Mouse (Mus musculus) stomach, embryonic 14.5 days (tissue): Measurements from ENCODE around the gene Rnf157. TPM values are rescaled to one million over a fixed set of nuclear protein-coding genes. Genes with fewer than 3 reads are reported as not detected.

Experiments used
- ATAC-seq: fragments of 200-750 bp; cut with Nextera tagmentation; 2 replicates; pipeline ENCODE4 v1.8.0; 2017; ENCODE audit warnings: low read depth, moderate TSS enrichment; ENCODE audit not compliant: insufficient number of reproducible peaks, insufficient read depth, low FRiP score
- H3K27ac ChIP-seq: fragments of 300-500 bp; sonication (generic); 2 replicates; pipeline ENCODE4 v1.5.1; 2014; ENCODE audit warnings: mild to moderate bottlenecking, low read length, moderate library complexity, mixed read lengths
- H3K27me3 ChIP-seq: fragments of 300-500 bp; sonication (generic); 2 replicates; pipeline ENCODE4 v1.6.1; 2014; ENCODE audit warnings: low read length, control low read depth, mixed read lengths; ENCODE audit not compliant: control insufficient read depth, insufficient read depth
- H3K36me3 ChIP-seq: fragments of 300-500 bp; sonication (generic); 2 replicates; pipeline ENCODE4 v1.6.1; 2014; ENCODE audit warnings: mild to moderate bottlenecking, control low read depth, low read length, moderate library complexity, mixed read lengths; ENCODE audit not compliant: control insufficient read depth, insufficient read depth
- H3K4me1 ChIP-seq: fragments of 300-500 bp; sonication (generic); 2 replicates; pipeline ENCODE4 v1.6.1; 2014; ENCODE audit warnings: low read length, control low read depth, mixed read lengths; ENCODE audit not compliant: control insufficient read depth, insufficient read depth
- H3K4me2 ChIP-seq: fragments of 300-500 bp; sonication (generic); replicated peaks from 2 replicates; pipeline ENCODE4 v1.6.1; 2014; ENCODE audit warnings: low read depth, low read length, control low read depth
- H3K4me3 ChIP-seq: fragments of 300-500 bp; sonication (generic); 2 replicates; pipeline ENCODE4 v1.5.1; 2014; ENCODE audit warnings: low read depth, low read length, control low read depth
- H3K9ac ChIP-seq: fragments of 300-500 bp; sonication (generic); replicated peaks from 2 replicates; pipeline ENCODE4 v1.6.1; 2014; ENCODE audit warnings: low read depth, mild to moderate bottlenecking, control low read depth, low read length, moderate library complexity, mixed read lengths
- H3K9me3 ChIP-seq: fragments of 300-500 bp; sonication (generic); 2 replicates; pipeline ENCODE4 v1.6.1; 2016; ENCODE audit warnings: low read depth, low read length, control low read depth; ENCODE audit not compliant: control insufficient read depth
- WGBS: fragments of 180-500 bp; shearing (Covaris S2); extraction: QIAGEN DNeasy Blood & Tissue Kit; methylation state at CpG from one replicate; pipeline ENCODE4 v1.1.7; 2014; 5-methylcytosine and 5-hydroxymethylcytosine counted together
- polyA plus RNA-seq: library from polyadenylated mRNA; unstranded; fragments of >200 nt; fragmentation: Nextera tagmentation; extraction: Ambion mirVana; gene quantifications from 2 replicates; pipeline ENCODE4 v1.2.1, GENCODE M21; 2014

Gene Rnf157
- polyA plus RNA-seq, 1 experiment from 2014 or later, result 12.8 TPM

DNA sequence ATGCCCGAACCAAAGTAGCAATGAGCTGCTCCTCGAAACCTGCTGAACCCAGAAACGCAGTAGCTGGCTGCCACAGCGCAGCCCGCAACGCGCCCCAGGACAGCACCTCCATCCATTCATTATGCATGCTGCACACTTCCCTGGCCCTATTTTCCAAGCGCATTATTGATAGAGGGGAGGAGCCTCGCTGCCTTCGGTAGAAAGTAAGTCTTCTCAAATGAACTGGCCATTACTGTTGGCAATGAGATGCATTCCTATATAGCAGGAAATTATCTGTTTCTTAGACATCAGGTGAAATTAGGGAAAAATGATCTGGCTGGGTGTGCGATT, 14.5 kb downstream of the Rnf157 start:
- WGBS, result 81% methylated on average over 11 of the region's 11 CpGs
- Histone ChIP-seq H3K27ac (peak overlapping the region; percentile 39; the same call in 1 of the 2 replicates), H3K9me3 (no peaks in the 10 kb centered on the region)

DNA sequence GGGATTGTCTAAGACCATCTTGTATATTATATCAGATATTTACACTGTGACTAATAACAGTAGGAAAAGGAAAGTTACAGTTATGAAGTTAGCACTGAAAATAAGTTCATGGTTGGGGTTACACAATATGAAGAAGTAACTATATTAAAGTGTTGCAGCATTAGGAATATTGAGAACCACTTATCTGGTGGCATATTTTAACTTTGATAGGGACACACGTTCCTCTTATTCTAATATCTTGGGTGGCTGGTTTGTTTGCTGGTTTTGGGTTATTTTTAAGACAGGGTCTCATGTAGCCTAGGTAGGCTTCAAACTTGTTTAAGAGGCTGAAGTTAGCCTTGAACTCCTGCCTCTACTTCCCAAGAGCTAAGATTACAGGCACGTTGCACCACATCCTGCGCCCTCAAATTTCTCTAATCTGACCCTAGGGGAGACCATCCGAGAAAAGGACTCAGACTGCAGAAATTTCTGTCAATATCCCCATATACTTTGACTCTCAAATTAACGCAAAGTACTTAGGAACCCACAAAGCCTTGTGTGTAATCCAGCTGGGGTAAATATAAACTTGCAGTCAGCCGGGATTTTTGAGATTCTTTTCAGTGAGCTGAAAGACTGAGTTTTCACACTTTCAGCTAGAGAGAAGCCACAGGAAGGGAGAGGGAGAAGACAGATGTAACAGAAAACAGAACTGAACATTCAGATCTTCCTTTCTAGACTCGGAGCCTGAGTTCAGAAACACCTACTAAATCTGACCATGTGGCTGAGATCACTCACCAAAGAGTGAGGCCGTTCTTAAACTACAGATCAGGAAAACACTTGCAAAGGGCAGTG, 15.1 kb downstream of the Rnf157 start:
- no peak overlapping the region for H3K9ac ChIP-seq
- H3K27ac ChIP-seq, result peak overlapping the region; percentile 39; the same call in 1 of the 2 replicates
- H3K4me3 ChIP-seq, result no peak overlapping the region
- no peak for ATAC-seq
- H3K36me3 ChIP-seq, result no peaks in the 10 kb centered on the region
- H3K4me1 ChIP-seq, result no peaks in the 10 kb centered on the region; the same call in 1 of the 2 replicates
- no peak overlapping the region for H3K4me2 ChIP-seq
- H3K27me3 ChIP-seq, result no peaks in the 10 kb centered on the region
- H3K9me3 ChIP-seq, result no peaks in the 10 kb centered on the region
- WGBS, result 53% methylated on average over 8 of the region's 8 CpGs

More for the DNA sequence above, 14.5 kb downstream of the Rnf157 start:
- no peak overlapping the region for H3K4me3 ChIP-seq
- no peaks in the 10 kb centered on the region; the same call in 1 of the 2 replicates for H3K4me1 ChIP-seq
- ATAC-seq, result no peak
- no peaks in the 10 kb centered on the region for H3K36me3 ChIP-seq
- no peak overlapping the region for H3K9ac ChIP-seq
- H3K4me2 ChIP-seq, result no peak overlapping the region
- no peaks in the 10 kb centered on the region for H3K27me3 ChIP-seq

DNA sequence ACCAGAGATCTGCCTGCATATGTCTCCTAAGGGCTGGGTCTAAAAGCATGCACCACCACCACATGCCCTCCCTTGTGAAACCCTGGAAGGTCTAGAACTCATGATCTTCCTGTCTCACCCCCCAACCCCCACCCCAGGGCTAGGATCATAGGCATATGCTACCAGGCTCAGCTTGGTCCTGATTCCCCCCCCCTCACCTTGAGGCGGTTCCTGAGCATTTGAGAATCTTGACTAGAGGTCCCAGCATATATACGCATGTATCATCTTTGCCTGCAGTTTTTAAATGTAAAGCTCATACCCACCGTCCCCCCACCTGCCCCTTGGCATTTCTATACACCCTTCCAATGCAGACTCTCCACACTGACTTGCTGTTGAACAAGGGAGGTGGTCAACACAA, 15.9 kb downstream of the Rnf157 start:
- Histone ChIP-seq H3K36me3 (no peaks in the 10 kb centered on the region), H3K9ac (no peak overlapping the region), H3K4me2 (no peak overlapping the region), H3K4me3 (no peak overlapping the region), H3K27me3 (no peaks in the 10 kb centered on the region), H3K9me3 (no peaks in the 10 kb centered on the region), H3K4me1 (no peaks in the 10 kb centered on the region; the same call in 1 of the 2 replicates), H3K27ac (no peak overlapping the region)
- ATAC-seq, result no peak
- 89% methylated on average over 3 of the region's 3 CpGs for WGBS

GRCm38 (mm10) chr11:116396276-116396933, 16.4 kb downstream of the Rnf157 start:
- Histone ChIP-seq H3K4me3 (no peak overlapping the region), H3K36me3 (no peaks in the 10 kb centered on the region), H3K9me3 (no peaks in the 10 kb centered on the region), H3K4me2 (no peak overlapping the region), H3K27me3 (no peaks in the 10 kb centered on the region), H3K27ac (no peak overlapping the region), H3K9ac (no peak overlapping the region), H3K4me1 (no peaks in the 10 kb centered on the region; the same call in 1 of the 2 replicates)
- 83% methylated on average over 11 of the region's 11 CpGs for WGBS
- ATAC-seq, result no peak

- no peak overlapping the region for H3K27ac ChIP-seq
- H3K4me3 ChIP-seq, result no peak overlapping the region
- H3K4me2 ChIP-seq, result no peak overlapping the region
- no peak for ATAC-seq
- H3K9ac ChIP-seq, result no peak overlapping the region
- H3K4me1 ChIP-seq, result no peaks in the 10 kb centered on the region
- 75% methylated on average over 4 of the region's 4 CpGs for WGBS
- H3K9me3 ChIP-seq, result no peaks in the 10 kb centered on the region
- H3K27me3 ChIP-seq, result no peaks in the 10 kb centered on the region
- H3K36me3 ChIP-seq, result no peaks in the 10 kb centered on the region
Observed at GRCm38 (mm10) chr11:116394769-116395168, 18.1 kb downstream of the Rnf157 start.

DNA sequence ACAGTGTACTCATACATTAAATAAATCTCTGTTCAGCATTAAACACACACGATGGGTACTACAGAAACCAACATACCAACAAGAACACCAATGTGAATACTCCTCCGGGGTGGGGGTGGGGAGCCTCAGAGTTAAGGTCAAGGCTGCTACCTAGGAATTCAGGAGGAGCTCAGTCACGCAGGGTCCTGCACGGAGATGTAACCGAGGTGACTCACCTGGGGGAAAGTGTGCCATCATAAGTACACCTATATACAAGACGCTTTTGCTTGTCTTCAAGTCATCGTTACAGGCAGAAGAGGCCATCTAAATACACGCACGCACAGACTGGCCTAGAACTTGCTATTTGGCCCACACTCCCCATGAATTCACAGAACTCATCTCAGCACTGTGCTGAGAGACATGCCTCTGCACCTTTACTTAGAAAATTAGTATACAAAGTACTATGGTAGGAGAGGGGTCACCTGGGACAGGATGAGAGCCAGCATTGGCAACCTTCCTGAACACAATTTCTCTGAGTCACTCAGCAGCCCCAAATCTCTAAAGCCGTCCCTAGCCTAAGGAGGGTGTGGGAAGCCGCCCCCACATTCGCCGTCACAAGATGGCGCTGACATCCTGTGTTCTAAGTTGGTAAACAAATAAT, 23.9 kb downstream of the Rnf157 start:
- no peaks in the 10 kb centered on the region for H3K9me3 ChIP-seq
- no peak overlapping the region for H3K4me3 ChIP-seq
- H3K27me3 ChIP-seq, result no peaks in the 10 kb centered on the region
- no peak overlapping the region for H3K9ac ChIP-seq
- H3K4me2 ChIP-seq, result no peak overlapping the region
- H3K4me1 ChIP-seq, result peaks cover 11% of the 10 kb centered on the region
- no peak overlapping the region for H3K27ac ChIP-seq
- H3K36me3 ChIP-seq, result no peaks in the 10 kb centered on the region
- peak; percentile 33; the same call in 1 of the 2 replicates for ATAC-seq
- WGBS, result 65% methylated on average over 14 of the region's 14 CpGs

GRCm38 (mm10) chr11:116387086-116388071, 25.5 kb downstream of the Rnf157 start:
- H3K9me3 ChIP-seq, result no peaks in the 10 kb centered on the region
- H3K36me3 ChIP-seq, result no peaks in the 10 kb centered on the region
- peak; percentile 49; the same call in 1 of the 2 replicates for ATAC-seq
- peak overlapping the region; percentile 21; the same call in 1 of the 2 replicates for H3K9ac ChIP-seq
- no peak overlapping the region for H3K4me3 ChIP-seq
- peaks cover 11% of the 10 kb centered on the region for H3K4me1 ChIP-seq
- peak overlapping the region; percentile 80 for H3K27ac ChIP-seq
- no peaks in the 10 kb centered on the region for H3K27me3 ChIP-seq
- peak overlapping the region; percentile 27 for H3K4me2 ChIP-seq
- 19% methylated on average over 15 of the region's 16 CpGs for WGBS
